Mouse (Mus musculus) neural tube, embryonic 12.5 days (tissue): ENCODE data around the gene D6Ertd527e. TPM values are rescaled to one million over a fixed set of nuclear protein-coding genes. Genes with fewer than 3 reads are reported as not detected.

ENCODE experiments used
- ATAC-seq: fragments of 200-750 bp; cut with Nextera tagmentation; 2 replicates; pipeline ENCODE4 v1.8.0; 2017; ENCODE audit warnings: low read depth, mild to moderate bottlenecking, moderate TSS enrichment, moderate library complexity; ENCODE audit not compliant: low FRiP score
- H3K27ac ChIP-seq: fragments of 300-500 bp; sonication (generic); 2 replicates; pipeline ENCODE4 v1.5.1; 2016
- H3K27me3 ChIP-seq: fragments of 300-500 bp; sonication (generic); replicated peaks from 2 replicates; pipeline ENCODE4 v1.6.1; 2016; ENCODE audit warnings: mild to moderate bottlenecking
- H3K36me3 ChIP-seq: fragments of 300-500 bp; sonication (generic); 2 replicates; pipeline ENCODE4 v1.6.1; 2016; ENCODE audit warnings: mild to moderate bottlenecking
- H3K4me1 ChIP-seq: fragments of 300-500 bp; sonication (generic); 2 replicates; pipeline ENCODE4 v1.6.1; 2016
- H3K4me2 ChIP-seq: fragments of 300-500 bp; sonication (generic); replicated peaks from 2 replicates; pipeline ENCODE4 v1.6.1; 2016; ENCODE audit warnings: mild to moderate bottlenecking
- H3K4me3 ChIP-seq: fragments of 300-500 bp; sonication (generic); 2 replicates; pipeline ENCODE4 v1.5.1; 2016
- H3K9ac ChIP-seq: fragments of 300-500 bp; sonication (generic); 2 replicates; pipeline ENCODE4 v1.6.1; 2016; ENCODE audit warnings: mild to moderate bottlenecking
- H3K9me3 ChIP-seq: fragments of 300-500 bp; sonication (generic); 2 replicates; pipeline ENCODE4 v1.6.1; 2016; ENCODE audit warnings: mild to moderate bottlenecking
- WGBS: fragments of 180-500 bp; shearing (Covaris S2); methylation state at CpG from one replicate; pipeline ENCODE4 v1.1.7; 2016; 5-methylcytosine and 5-hydroxymethylcytosine counted together
- polyA plus RNA-seq: library from polyadenylated mRNA; unstranded; fragments of >200 nt; fragmentation: Nextera tagmentation; extraction: Ambion mirVana; gene quantifications from 2 replicates; pipeline ENCODE4 v1.2.1, GENCODE M21; 2016

The D6Ertd527e gene
- polyA plus RNA-seq = 0.09 and 0.19 TPM in 2 replicates

DNA sequence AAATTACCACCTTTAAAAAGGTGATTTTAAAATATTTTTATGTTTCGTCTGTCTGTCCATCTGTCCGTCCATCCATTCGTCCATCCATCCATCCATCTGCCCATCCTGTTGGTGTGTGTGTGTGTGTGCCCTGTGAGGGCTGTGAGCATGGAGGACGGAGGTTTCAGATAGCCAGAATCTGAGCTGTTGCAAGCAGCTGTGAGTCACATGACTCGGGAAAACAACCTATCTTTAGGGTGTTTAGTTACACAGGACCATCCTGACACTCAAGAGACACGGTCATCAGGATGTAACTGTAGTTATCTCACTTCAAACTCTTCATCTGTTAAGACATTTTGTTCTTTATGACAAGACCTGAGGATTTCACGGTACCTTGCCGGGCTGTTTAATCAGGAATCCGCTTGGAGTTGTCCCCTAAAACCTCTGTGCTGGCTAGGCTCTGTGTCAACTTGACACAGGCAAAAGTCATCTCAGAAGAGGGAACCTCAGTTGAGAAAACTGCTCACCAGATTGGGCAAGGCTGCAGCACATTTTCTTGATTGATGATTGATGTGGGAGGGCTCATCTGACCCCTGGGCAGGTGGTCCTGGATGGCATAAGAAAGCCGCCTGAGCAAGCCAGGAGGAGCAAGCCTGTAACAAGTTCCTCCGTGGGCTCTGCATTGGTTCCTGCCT, at the start of gene D6Ertd527e:
Gene D6Ertd527e, plus strand, starts transcription at position 624 of the 674 bp plus-strand sequence.
- WGBS = 78% methylated on average over 11 of the region's 11 CpGs
- no peak for ATAC-seq
- Histone ChIP-seq H3K4me3 (no peak within 1 kb of the TSS), H3K4me2 (no peak within 1 kb of the TSS), H3K27me3 (no peaks in the 10 kb centered on the region), H3K9me3 (no peaks in the 10 kb centered on the region), H3K4me1 (peaks cover 8% of the 10 kb centered on the region), H3K36me3 (no peaks in the 10 kb centered on the region), H3K27ac (no peak within 1 kb of the TSS), H3K9ac (no peak within 1 kb of the TSS)

DNA sequence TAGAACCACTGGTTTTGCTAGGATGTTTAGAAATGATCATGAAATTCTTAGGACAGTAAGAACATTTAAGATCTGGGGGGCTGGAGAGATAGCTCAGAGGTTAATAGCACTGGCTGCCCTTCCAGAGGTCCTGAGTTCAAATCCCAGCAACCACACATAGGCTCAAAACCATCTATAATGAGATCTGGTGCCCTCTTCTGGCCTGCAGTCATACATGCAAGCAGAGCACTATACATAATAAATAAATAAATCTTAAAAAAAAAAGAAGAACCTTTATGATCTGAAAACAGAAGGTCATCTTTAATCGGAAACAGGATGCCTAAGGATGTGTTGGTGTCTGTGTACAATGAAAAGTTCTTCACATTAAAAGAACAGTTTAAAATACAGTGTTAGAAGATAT, 44.8 kb upstream of the D6Ertd527e start:
- no peak overlapping the region for H3K4me2 ChIP-seq
- no peaks in the 10 kb centered on the region for H3K4me1 ChIP-seq
- no peak overlapping the region for H3K27ac ChIP-seq
- no peaks in the 10 kb centered on the region for H3K9me3 ChIP-seq
- no peak for ATAC-seq
- H3K9ac ChIP-seq = no peak overlapping the region
- H3K4me3 ChIP-seq = no peak overlapping the region
- no peaks in the 10 kb centered on the region for H3K27me3 ChIP-seq
- peaks cover 74% of the 10 kb centered on the region for H3K36me3 ChIP-seq
- WGBS = 92% methylated on average over 1 of the region's 1 CpGs

DNA sequence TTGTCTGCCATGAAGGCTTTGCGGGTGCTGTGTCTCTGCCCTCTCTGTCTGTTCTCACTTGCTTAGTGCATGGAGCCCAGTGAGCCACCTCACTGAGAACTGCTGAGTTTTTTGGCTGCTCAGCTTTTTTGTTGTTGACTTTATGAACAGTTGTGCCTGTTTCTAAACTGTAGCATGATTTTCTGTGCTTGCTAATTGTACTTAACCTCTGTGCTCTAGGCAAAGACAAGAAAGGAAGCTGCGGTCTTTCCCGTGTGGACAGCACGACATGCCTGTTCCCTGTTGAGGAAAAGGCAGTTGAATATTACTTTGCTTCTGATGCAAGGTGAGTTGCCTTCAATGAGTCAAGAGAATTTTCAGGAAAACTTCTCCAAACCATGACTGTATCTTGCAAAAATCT, 41.0 kb upstream of the D6Ertd527e start:
- H3K9ac ChIP-seq = no peak overlapping the region
- no peak overlapping the region for H3K4me3 ChIP-seq
- H3K4me2 ChIP-seq = no peak overlapping the region
- no peak for ATAC-seq
- H3K36me3 ChIP-seq = peaks cover 71% of the 10 kb centered on the region
- WGBS = 95% methylated on average over 4 of the region's 4 CpGs
- no peaks in the 10 kb centered on the region for H3K27me3 ChIP-seq
- no peaks in the 10 kb centered on the region for H3K9me3 ChIP-seq
- H3K27ac ChIP-seq = no peak overlapping the region
- no peaks in the 10 kb centered on the region for H3K4me1 ChIP-seq

DNA sequence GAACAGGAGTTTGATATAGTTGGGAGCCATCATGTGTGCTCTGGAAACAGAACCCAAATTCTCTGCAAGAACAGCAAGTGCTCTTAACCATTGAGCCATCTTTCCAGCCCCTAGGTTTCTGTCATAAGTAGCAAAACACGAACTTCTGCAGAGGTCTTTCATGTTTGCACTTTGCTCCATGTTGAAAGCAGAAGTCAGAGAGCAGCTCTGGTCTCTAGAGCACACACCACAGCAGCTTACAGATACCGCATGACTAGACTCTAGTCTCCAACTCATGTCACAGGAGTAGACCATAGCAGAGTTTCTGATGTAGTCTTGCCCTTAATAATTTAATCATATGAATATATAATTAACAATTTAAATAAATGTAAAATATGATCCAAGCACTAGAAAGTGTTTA, 36.3 kb upstream of the D6Ertd527e start:
- H3K27me3 ChIP-seq = no peaks in the 10 kb centered on the region
- no peaks in the 10 kb centered on the region for H3K4me1 ChIP-seq
- no peak overlapping the region for H3K4me2 ChIP-seq
- 89% methylated on average over 2 of the region's 2 CpGs for WGBS
- H3K9ac ChIP-seq = no peak overlapping the region
- ATAC-seq = no peak
- H3K4me3 ChIP-seq = no peak overlapping the region
- H3K27ac ChIP-seq = no peak overlapping the region
- peaks cover 73% of the 10 kb centered on the region for H3K36me3 ChIP-seq
- no peaks in the 10 kb centered on the region for H3K9me3 ChIP-seq

DNA sequence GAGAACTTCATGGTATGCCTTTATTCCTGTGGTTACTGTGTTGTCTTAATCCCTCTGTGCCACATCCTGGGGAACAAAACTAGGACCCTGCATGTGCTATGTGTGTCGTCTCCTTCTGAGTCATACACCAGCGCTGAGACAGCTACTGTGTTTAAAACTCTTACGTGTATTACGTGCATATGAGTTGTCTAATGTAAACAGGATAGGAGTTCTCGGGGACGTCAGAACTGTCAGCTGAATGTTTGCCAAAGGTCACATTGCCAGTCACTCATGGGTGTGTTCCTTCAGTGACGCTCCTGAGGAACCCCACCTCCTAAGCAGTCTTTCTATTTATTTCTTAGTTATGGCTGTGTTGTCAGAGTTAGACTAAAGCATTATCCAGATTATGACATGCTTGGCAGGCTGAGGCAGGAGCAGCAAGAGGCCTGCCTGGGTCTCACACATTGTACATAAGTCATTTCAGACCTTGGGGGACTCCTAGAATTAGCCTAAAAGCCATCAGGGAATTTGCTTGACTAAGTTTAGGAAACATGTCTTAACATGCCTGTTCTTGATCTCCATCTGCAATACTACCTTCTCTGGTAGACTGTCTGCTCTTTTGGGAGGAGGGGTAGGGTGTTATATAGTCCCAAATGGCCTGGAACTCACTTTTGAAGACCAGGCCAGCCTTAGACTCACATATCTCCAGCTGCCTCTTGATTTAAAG, 35.2 kb upstream of the D6Ertd527e start:
- no peak for ATAC-seq
- no peaks in the 10 kb centered on the region for H3K9me3 ChIP-seq
- H3K36me3 ChIP-seq = peaks cover 73% of the 10 kb centered on the region
- 89% methylated on average over 7 of the region's 7 CpGs for WGBS
- H3K27me3 ChIP-seq = no peaks in the 10 kb centered on the region
- no peak overlapping the region for H3K4me2 ChIP-seq
- no peak overlapping the region for H3K4me3 ChIP-seq
- no peak overlapping the region for H3K9ac ChIP-seq
- H3K27ac ChIP-seq = no peak overlapping the region
- no peaks in the 10 kb centered on the region for H3K4me1 ChIP-seq

DNA sequence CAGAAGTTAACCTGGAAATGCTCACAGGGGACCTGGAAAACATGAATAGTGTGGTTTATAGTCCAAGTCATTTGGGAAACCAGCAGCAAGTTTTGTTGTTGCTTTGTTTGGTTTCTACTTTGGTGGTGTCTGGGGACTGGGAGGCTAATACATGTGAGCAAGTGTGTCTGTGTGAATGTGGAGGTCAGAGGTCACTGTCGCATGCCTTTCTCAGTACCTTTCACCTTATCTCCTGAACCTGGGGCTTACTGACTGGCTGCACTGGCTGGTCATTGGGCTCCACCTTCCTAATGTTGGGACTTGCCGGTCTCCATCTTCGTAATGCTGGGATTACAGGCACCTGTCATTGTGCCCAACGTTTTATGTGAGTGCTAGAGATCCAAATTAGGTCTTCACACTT, 33.9 kb upstream of the D6Ertd527e start:
- WGBS = 93% methylated on average over 4 of the region's 4 CpGs
- H3K36me3 ChIP-seq = peaks cover 66% of the 10 kb centered on the region
- no peak overlapping the region for H3K4me2 ChIP-seq
- H3K4me1 ChIP-seq = no peaks in the 10 kb centered on the region
- H3K27me3 ChIP-seq = no peaks in the 10 kb centered on the region
- H3K9me3 ChIP-seq = no peaks in the 10 kb centered on the region
- H3K4me3 ChIP-seq = no peak overlapping the region
- H3K27ac ChIP-seq = no peak overlapping the region
- no peak overlapping the region for H3K9ac ChIP-seq
- no peak for ATAC-seq

DNA sequence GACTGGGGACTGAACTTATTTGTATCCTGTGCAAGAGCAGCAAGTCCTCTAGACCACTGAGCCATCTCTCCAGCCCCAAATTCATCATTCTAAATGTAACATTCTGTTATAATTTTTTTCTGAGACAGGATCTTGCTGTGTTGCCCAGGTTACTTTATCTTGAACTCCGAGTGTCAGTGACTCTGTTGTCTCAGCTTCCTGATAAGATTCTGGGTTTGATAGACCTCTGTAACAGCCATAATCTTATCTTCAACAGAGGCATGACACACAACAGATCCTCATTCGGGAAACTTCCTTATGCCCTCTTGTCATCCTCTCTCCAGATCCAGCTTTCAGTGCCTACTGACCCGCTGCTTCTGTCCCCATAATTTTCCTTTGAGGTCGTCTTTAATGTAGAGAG, 31.8 kb upstream of the D6Ertd527e start:
- Histone ChIP-seq H3K36me3 (peaks cover 57% of the 10 kb centered on the region), H3K4me2 (no peak overlapping the region), H3K4me3 (no peak overlapping the region), H3K9me3 (no peaks in the 10 kb centered on the region), H3K27ac (no peak overlapping the region), H3K27me3 (no peaks in the 10 kb centered on the region), H3K9ac (no peak overlapping the region), H3K4me1 (no peaks in the 10 kb centered on the region)
- ATAC-seq = no peak
- WGBS = 94% methylated on average over 4 of the region's 4 CpGs

DNA sequence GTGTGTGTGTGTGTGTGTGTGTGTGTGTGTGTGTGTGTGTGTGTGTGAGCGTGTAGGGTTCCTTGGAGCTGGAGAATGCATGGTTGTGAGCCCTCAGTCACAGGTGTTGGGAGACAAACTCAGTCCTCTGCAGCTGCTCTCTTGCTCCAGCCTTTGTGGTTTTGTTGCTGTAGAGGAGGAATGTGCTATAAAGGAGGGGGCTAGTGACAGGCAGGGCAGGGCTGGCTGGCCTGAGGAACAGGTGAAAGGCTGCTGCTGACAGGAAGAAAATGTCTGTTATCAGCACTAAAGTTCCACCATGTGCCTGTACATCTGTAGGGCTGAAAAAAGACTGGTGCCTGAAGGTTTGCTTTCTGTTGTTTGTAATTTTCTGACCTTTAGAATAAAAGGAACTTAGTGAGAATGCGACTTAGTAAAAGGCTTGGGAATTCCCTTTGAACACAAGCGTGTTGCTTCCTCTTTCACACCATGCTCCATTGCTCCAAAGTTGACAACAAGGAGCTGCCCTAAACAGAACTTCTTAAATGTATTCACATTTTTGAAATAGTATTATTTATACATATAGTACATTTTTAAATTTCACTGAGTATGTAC, 29.4 kb upstream of the D6Ertd527e start:
- Histone ChIP-seq H3K27me3 (no peaks in the 10 kb centered on the region), H3K9ac (no peak overlapping the region), H3K36me3 (peaks cover 51% of the 10 kb centered on the region), H3K27ac (no peak overlapping the region), H3K4me1 (no peaks in the 10 kb centered on the region), H3K4me3 (no peak overlapping the region), H3K4me2 (no peak overlapping the region), H3K9me3 (no peaks in the 10 kb centered on the region)
- 79% methylated on average over 3 of the region's 3 CpGs for WGBS
- no peak for ATAC-seq

DNA sequence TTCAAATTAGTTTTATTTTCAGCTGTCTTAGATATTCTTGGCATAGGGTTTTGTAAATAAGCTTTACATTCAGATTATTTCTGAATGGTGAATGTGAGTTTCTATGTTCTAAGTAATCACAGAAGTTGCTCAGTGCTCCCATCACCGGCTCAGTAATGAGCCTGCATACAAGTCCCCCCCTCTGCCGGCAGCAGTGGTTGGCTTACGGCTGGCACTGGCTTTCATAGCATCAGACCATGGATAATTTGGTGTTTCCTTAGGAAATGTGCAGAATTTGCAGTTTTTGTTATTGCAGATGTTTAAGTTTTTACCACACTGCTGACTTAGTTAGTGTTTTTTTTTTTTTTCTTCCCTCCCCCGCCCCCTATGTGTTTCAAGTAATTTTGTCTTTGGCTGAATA, 25.1 kb upstream of the D6Ertd527e start:
- Histone ChIP-seq H3K27me3 (no peaks in the 10 kb centered on the region), H3K4me2 (no peak overlapping the region), H3K36me3 (peaks cover 44% of the 10 kb centered on the region), H3K4me1 (no peaks in the 10 kb centered on the region), H3K27ac (no peak overlapping the region), H3K4me3 (no peak overlapping the region), H3K9me3 (no peaks in the 10 kb centered on the region), H3K9ac (no peak overlapping the region)
- WGBS = 76% methylated on average over 4 of the region's 4 CpGs
- no peak for ATAC-seq

DNA sequence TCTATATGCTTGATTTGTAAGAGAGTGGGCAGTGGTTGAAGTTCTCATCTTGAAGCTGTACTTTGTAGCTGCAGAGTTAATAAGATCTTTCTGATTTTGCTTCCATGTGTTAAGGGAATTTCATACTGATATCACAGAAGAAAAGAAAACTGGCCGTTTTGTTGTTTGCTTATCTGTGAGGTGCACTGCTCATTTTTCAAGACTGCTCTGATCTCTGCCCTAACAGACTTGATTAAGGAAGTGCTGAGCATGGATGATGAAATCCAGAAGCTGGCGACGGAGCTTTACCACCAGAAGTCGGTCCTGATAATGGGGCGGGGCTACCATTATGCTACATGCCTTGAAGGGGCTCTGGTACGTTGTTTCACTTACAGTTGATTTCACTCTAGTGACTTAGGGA, 19.5 kb upstream of the D6Ertd527e start:
- no peaks in the 10 kb centered on the region for H3K4me1 ChIP-seq
- WGBS = 87% methylated on average over 6 of the region's 6 CpGs
- no peak overlapping the region for H3K4me2 ChIP-seq
- no peaks in the 10 kb centered on the region for H3K9me3 ChIP-seq
- H3K36me3 ChIP-seq = peaks cover 62% of the 10 kb centered on the region
- no peak overlapping the region for H3K27ac ChIP-seq
- no peak overlapping the region for H3K4me3 ChIP-seq
- no peak overlapping the region for H3K9ac ChIP-seq
- ATAC-seq = no peak
- no peaks in the 10 kb centered on the region for H3K27me3 ChIP-seq

DNA sequence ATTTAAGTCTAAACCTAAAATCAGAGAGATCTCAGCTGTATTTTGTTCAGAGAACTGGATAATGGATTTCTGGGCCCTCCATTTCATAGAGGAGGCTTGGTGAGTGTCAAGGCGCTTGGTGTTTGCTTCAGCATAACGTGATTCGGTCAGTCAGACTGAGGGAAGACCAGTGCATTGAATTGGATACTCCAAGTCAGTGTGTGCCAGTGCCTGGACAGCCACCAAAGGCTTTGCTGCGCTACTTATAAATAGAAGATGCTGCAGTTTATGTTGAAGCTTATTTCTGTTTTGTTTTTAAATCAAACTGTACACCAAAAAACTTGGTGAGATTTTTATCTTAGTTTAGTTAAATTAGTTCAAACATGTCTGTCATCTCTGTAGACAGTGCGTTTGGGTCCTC, 16.2 kb upstream of the D6Ertd527e start:
- H3K9me3 ChIP-seq = no peaks in the 10 kb centered on the region
- H3K4me1 ChIP-seq = no peaks in the 10 kb centered on the region
- ATAC-seq = no peak
- no peak overlapping the region for H3K27ac ChIP-seq
- no peak overlapping the region for H3K4me2 ChIP-seq
- peaks cover 56% of the 10 kb centered on the region for H3K36me3 ChIP-seq
- 93% methylated on average over 5 of the region's 5 CpGs for WGBS
- H3K9ac ChIP-seq = no peak overlapping the region
- H3K4me3 ChIP-seq = no peak overlapping the region
- H3K27me3 ChIP-seq = no peaks in the 10 kb centered on the region

DNA sequence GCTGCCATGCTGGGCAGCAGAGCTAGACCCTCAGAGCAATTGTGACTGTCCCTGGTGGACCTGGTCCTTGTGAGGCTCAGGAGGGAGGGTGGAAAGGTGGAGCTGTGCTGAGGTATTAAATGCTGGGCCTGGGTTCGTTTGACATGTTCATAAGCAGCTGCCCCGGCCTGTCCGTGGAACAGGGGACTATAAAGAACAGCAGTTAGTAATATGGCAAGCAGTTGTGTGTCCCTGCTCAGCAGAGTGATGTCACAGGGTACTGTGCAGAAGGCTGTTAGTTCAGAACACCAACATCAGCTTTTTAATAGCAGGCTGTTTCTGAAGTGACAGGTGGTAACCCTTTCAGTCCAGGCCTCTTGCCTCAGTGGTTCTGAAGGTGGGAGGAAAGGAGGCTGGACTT, 13.7 kb upstream of the D6Ertd527e start:
- Histone ChIP-seq H3K4me3 (no peak overlapping the region), H3K9ac (no peak overlapping the region), H3K36me3 (peaks cover 31% of the 10 kb centered on the region), H3K4me2 (no peak overlapping the region), H3K9me3 (no peaks in the 10 kb centered on the region), H3K27ac (no peak overlapping the region), H3K4me1 (no peaks in the 10 kb centered on the region), H3K27me3 (no peaks in the 10 kb centered on the region)
- no peak for ATAC-seq
- 94% methylated on average over 3 of the region's 3 CpGs for WGBS
